Mouse (Mus musculus): ENCODE measurements around the gene Grik5.

DNA sequence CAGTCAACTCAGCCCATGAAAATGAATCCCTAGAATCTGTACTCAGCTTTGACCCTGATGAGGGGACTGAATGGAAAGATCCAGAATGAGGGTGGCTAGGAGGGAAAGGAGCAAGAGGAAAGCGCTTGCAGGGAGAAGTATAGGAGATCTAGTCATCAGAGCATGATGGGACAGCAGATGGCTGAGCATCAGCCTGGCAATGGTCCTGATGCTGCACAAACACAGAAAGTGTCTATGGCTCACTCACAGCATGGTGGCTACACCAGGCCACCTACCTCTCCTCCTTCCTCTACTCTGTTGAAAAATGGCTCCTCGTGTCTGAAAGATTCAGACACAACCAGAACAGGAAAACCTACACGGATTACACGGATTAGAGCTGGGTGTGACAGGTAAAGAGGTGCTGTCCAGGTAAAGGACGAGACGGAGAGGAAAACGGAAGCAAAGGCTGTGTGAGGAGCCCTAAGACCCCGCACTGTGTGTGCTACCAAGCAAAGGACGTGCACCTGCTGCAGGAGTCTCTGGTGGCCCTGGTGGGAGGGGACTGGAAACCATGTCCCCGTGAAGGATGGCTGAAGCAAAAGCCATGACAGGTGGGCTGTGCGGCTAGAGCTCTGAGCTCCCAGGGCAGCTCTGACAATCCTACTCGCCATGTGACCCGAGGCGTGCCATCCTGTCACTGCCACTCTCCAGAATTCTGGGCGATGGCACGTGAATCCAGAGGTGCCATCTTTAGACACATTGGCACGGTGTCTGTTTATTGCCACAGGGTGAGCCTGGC, 40.2 kb upstream of the Grik5 start:
- no peak for TF ChIP-seq POLR2A (IDR thresholded peaks at IDR 0.05; ENCODE audit: extremely low read depth, insufficient read depth, low read length)
- TF ChIP-seq CTCF (IDR thresholded peaks at IDR 0.05; ENCODE audit: extremely low read depth, insufficient read depth, low read length): no peak

Data from cortical plate, adult 2 months (tissue).